Mouse (Mus musculus) small intestine, adult 2 months (tissue): Measurements from ENCODE around the gene Tef.

Experiments
- CTCF ChIP-seq: fragments of 200-500 bp; IDR thresholded peaks from 2 replicates; pipeline ENCODE4 v1.5.1; 2012; ENCODE audit warnings: low read depth, mild to moderate bottlenecking, control low read depth, inconsistent platforms, low read length, moderate library complexity, mixed read lengths; ENCODE audit not compliant: insufficient replicate concordance, insufficient read length; ENCODE audit errors: extremely low read depth
- POLR2A ChIP-seq: fragments of 200-500 bp; IDR thresholded peaks from 2 replicates; pipeline ENCODE4 v1.6.1; 2012; ENCODE audit warnings: low read depth, mild to moderate bottlenecking, control low read depth, inconsistent platforms, low read length, moderate library complexity

DNA sequence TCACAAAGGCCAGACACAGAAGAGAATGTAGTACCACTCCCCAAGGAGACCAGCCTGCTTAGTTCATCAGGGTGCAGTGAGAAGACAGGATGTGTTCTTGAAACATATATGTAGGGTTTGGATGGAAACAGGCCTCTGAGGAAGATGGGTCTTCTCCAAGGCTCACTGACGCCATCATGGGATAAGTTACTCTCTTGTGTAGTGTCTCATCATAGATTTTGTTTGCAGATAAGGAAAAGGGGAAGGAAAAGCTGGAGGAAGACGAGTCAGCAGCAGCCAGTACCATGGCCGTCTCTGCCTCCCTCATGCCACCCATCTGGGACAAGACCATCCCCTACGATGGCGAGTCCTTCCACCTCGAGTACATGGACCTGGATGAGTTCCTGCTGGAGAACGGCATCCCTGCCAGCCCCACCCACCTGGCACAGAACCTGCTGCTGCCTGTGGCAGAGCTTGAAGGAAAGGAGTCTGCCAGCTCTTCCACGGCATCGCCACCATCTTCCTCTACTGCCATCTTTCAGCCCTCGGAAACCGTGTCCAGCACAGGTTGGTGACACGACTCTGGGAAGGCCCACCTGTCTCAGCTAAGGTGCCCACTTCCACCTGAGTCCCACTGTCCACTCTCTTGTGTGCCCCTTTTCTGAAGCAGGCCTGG is 12.6 kb downstream of the Tef start:
- TF ChIP-seq CTCF (no peak), POLR2A (no peak)
